Mouse (Mus musculus): ENCODE measurements around the gene a. TPM values are rescaled to one million over a fixed set of nuclear protein-coding genes. Genes with fewer than 3 reads are reported as not detected.

The a gene
- total and polyA plus RNA-seq, 3 experiments: 0.44 TPM; not detected in 2

GRCm38 (mm10) chr2:155075649-155076048 lies 284.4 kb downstream of the a start:
- no peak for DNase-seq (ENCODE audit: low spot score)
- Histone ChIP-seq H3K36me3 (replicated peaks) (peaks cover 23% of the 10 kb centered on the region), H3K27me3 (ENCODE audit: insufficient read depth, low read length) (no peaks in the 10 kb centered on the region)

GRCm38 (mm10) chr2:155079500-155080178 lies 288.4 kb downstream of the a start:
- H3K4me3 ChIP-seq (ENCODE audit: low read depth, low read length): no peak overlapping the region
- TF ChIP-seq GATA1 (IDR thresholded peaks at IDR 0.05; ENCODE audit: borderline replicate concordance, low read length) (no peak), TAL1 (conservative IDR thresholded peaks at IDR 0.05; ENCODE audit: low read depth, low read length) (no peak), GATA2 (IDR thresholded peaks at IDR 0.05; ENCODE audit: borderline replicate concordance, low read depth, low read length) (no peak), CTCF (IDR thresholded peaks at IDR 0.05; ENCODE audit: low read depth, low read length) (no peak), POLR2AphosphoS5 (IDR thresholded peaks at IDR 0.05; ENCODE audit: insufficient replicate concordance, low read depth, low read length) (no peak)
- ATAC-seq (ENCODE audit: extremely low read depth, insufficient number of reproducible peaks, low FRiP score, poor library complexity, severe bottlenecking): no peak
- peak; percentile 12 for DNase-seq (ENCODE audit: low spot score)
- H3K4me1 ChIP-seq (ENCODE audit: insufficient read depth, low read depth, low read length): peaks cover 28% of the 10 kb centered on the region
- H3K36me3 ChIP-seq (replicated peaks): no peaks in the 10 kb centered on the region
- peaks cover 23% of the 10 kb centered on the region for H3K27me3 ChIP-seq (ENCODE audit: insufficient read depth, low read length)
- no peaks in the 10 kb centered on the region for H3K9me3 ChIP-seq (replicated peaks)

More at GRCm38 (mm10) chr2:155075649-155076048, 284.4 kb downstream of the a start:
- no peak for TF ChIP-seq POLR2AphosphoS5 (IDR thresholded peaks at IDR 0.05; ENCODE audit: insufficient replicate concordance, low read depth, low read length)
- TF ChIP-seq GATA2 (IDR thresholded peaks at IDR 0.05; ENCODE audit: borderline replicate concordance, low read depth, low read length): no peak
- no peak for TF ChIP-seq CTCF (IDR thresholded peaks at IDR 0.05; ENCODE audit: low read depth, low read length)
- no peak for TF ChIP-seq TAL1 (conservative IDR thresholded peaks at IDR 0.05; ENCODE audit: low read depth, low read length)
- TF ChIP-seq GATA1 (IDR thresholded peaks at IDR 0.05; ENCODE audit: borderline replicate concordance, low read length): no peak
- ATAC-seq (ENCODE audit: extremely low read depth, insufficient number of reproducible peaks, low FRiP score, poor library complexity, severe bottlenecking): no peak
- Histone ChIP-seq H3K9me3 (replicated peaks) (no peaks in the 10 kb centered on the region), H3K4me1 (ENCODE audit: insufficient read depth, low read depth, low read length) (peaks cover 54% of the 10 kb centered on the region), H3K4me3 (ENCODE audit: low read depth, low read length) (no peak overlapping the region)

GRCm38 (mm10) chr2:155080179-155080530 lies 289.0 kb downstream of the a start:
- H3K27me3 ChIP-seq (ENCODE audit: insufficient read depth, low read length): peaks cover 23% of the 10 kb centered on the region
- peaks cover 23% of the 10 kb centered on the region for H3K4me1 ChIP-seq (ENCODE audit: insufficient read depth, low read depth, low read length)
- H3K36me3 ChIP-seq (replicated peaks): no peaks in the 10 kb centered on the region
- H3K9me3 ChIP-seq (replicated peaks): no peaks in the 10 kb centered on the region
- no peak overlapping the region for H3K4me3 ChIP-seq (ENCODE audit: low read depth, low read length)
- DNase-seq (ENCODE audit: low spot score) (no peak), ATAC-seq (ENCODE audit: extremely low read depth, insufficient number of reproducible peaks, low FRiP score, poor library complexity, severe bottlenecking) (no peak)
- no peak for TF ChIP-seq GATA2 (IDR thresholded peaks at IDR 0.05; ENCODE audit: borderline replicate concordance, low read depth, low read length)
- no peak for TF ChIP-seq TAL1 (conservative IDR thresholded peaks at IDR 0.05; ENCODE audit: low read depth, low read length)
- TF ChIP-seq GATA1 (IDR thresholded peaks at IDR 0.05; ENCODE audit: borderline replicate concordance, low read length): no peak
- TF ChIP-seq CTCF (IDR thresholded peaks at IDR 0.05; ENCODE audit: low read depth, low read length): no peak
- no peak for TF ChIP-seq POLR2AphosphoS5 (IDR thresholded peaks at IDR 0.05; ENCODE audit: insufficient replicate concordance, low read depth, low read length)

GRCm38 (mm10) chr2:155081056-155081455 lies 289.9 kb downstream of the a start:
- peaks cover 16% of the 10 kb centered on the region for H3K4me1 ChIP-seq (ENCODE audit: insufficient read depth, low read depth, low read length)
- H3K27me3 ChIP-seq (ENCODE audit: insufficient read depth, low read length): peaks cover 25% of the 10 kb centered on the region
- TF ChIP-seq GATA2 (IDR thresholded peaks at IDR 0.05; ENCODE audit: borderline replicate concordance, low read depth, low read length) (no peak), GATA1 (IDR thresholded peaks at IDR 0.05; ENCODE audit: borderline replicate concordance, low read length) (no peak), CTCF (IDR thresholded peaks at IDR 0.05; ENCODE audit: low read depth, low read length) (no peak), POLR2AphosphoS5 (IDR thresholded peaks at IDR 0.05; ENCODE audit: insufficient replicate concordance, low read depth, low read length) (no peak), TAL1 (conservative IDR thresholded peaks at IDR 0.05; ENCODE audit: low read depth, low read length) (no peak)
- no peak for DNase-seq (ENCODE audit: low spot score)
- no peaks in the 10 kb centered on the region for H3K36me3 ChIP-seq (replicated peaks)
- ATAC-seq (ENCODE audit: extremely low read depth, insufficient number of reproducible peaks, low FRiP score, poor library complexity, severe bottlenecking): no peak
- H3K4me3 ChIP-seq (ENCODE audit: low read depth, low read length): no peak overlapping the region
- H3K9me3 ChIP-seq (replicated peaks): no peaks in the 10 kb centered on the region

GRCm38 (mm10) chr2:155082121-155082803 lies 291.1 kb downstream of the a start:
- H3K36me3 ChIP-seq (replicated peaks): no peaks in the 10 kb centered on the region
- H3K9me3 ChIP-seq (replicated peaks): no peaks in the 10 kb centered on the region
- no peak for ATAC-seq (ENCODE audit: extremely low read depth, insufficient number of reproducible peaks, low FRiP score, poor library complexity, severe bottlenecking)
- no peak overlapping the region for H3K4me3 ChIP-seq (ENCODE audit: low read depth, low read length)
- TF ChIP-seq GATA2 (IDR thresholded peaks at IDR 0.05; ENCODE audit: borderline replicate concordance, low read depth, low read length) (no peak), CTCF (IDR thresholded peaks at IDR 0.05; ENCODE audit: low read depth, low read length) (no peak), POLR2AphosphoS5 (IDR thresholded peaks at IDR 0.05; ENCODE audit: insufficient replicate concordance, low read depth, low read length) (no peak), GATA1 (IDR thresholded peaks at IDR 0.05; ENCODE audit: borderline replicate concordance, low read length) (no peak), TAL1 (conservative IDR thresholded peaks at IDR 0.05; ENCODE audit: low read depth, low read length) (no peak)
- H3K27me3 ChIP-seq (ENCODE audit: insufficient read depth, low read length): peaks cover 32% of the 10 kb centered on the region
- DNase-seq (ENCODE audit: low spot score): no peak
- peaks cover 16% of the 10 kb centered on the region for H3K4me1 ChIP-seq (ENCODE audit: insufficient read depth, low read depth, low read length)

- no peak overlapping the region for H3K4me3 ChIP-seq (ENCODE audit: low read depth, low read length)
- peaks cover 12% of the 10 kb centered on the region for H3K4me1 ChIP-seq (ENCODE audit: insufficient read depth, low read depth, low read length)
- ATAC-seq (ENCODE audit: extremely low read depth, insufficient number of reproducible peaks, low FRiP score, poor library complexity, severe bottlenecking): no peak
- peaks cover 37% of the 10 kb centered on the region for H3K27me3 ChIP-seq (ENCODE audit: insufficient read depth, low read length)
- no peak for DNase-seq (ENCODE audit: low spot score)
- H3K36me3 ChIP-seq (replicated peaks): no peaks in the 10 kb centered on the region
- TF ChIP-seq POLR2AphosphoS5 (IDR thresholded peaks at IDR 0.05; ENCODE audit: insufficient replicate concordance, low read depth, low read length) (no peak), GATA2 (IDR thresholded peaks at IDR 0.05; ENCODE audit: borderline replicate concordance, low read depth, low read length) (no peak), GATA1 (IDR thresholded peaks at IDR 0.05; ENCODE audit: borderline replicate concordance, low read length) (no peak), TAL1 (conservative IDR thresholded peaks at IDR 0.05; ENCODE audit: low read depth, low read length) (no peak), CTCF (IDR thresholded peaks at IDR 0.05; ENCODE audit: low read depth, low read length) (no peak)
- H3K9me3 ChIP-seq (replicated peaks): no peaks in the 10 kb centered on the region
Observed at GRCm38 (mm10) chr2:155084546-155084945, 293.3 kb downstream of the a start.

Data from G1E (cell line).